Comparison of ENCODE assay signal across 14 mouse cellular contexts in the genomic region with DNA sequence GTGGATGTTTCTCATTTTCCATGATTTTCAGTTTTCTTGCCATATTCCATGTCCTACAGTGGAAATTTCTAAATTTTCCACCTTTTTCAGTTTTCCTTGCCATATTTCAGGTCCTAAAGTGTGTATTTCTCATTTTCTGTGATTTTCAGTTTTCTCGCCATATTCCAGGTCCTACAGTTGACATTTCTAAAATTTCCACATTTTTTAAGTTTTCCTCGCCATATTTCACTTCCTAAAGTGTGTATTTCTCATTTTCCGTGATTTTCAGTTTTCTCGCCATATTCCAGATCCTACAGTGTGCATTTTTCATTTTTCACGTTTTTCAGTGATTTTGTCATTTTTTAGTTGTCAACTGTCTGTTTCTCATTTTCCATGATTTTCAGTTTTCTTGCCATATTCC. TPM values are rescaled to one million over a fixed set of nuclear protein-coding genes. Genes with fewer than 3 reads are reported as not detected.
DNase-seq lines count a peak whose midpoint lies in the region; ATAC-seq and TF ChIP-seq lines count a peak whose summit lies in the region.
"Not testable (repeated sequence)": the region's sequence is repeated elsewhere in the genome, so short reads cannot be mapped to it uniquely, and the experiment has no call there.
"Had no signal": no experiment of that assay in that cellular context is flagged by ENCODE, and none has a peak within 500 bp of the region (broad histone marks: within the 10 kb centered on the region; RNA-seq: fewer than 3 reads in every experiment).

No protein-coding gene starts in this region.

- H3K36me3 ChIP-seq in forebrain, embryonic 13.5 days (ENCODE audit: poor library complexity, severe bottlenecking); heart, embryonic 15.5 days; hindbrain, postnatal 0 days (ENCODE audit: insufficient read depth, low read length); limb, embryonic 13.5 days: not testable (repeated sequence)

- not testable (repeated sequence) for H3K9me3 ChIP-seq in forebrain, embryonic 13.5 days (replicated peaks); heart, embryonic 15.5 days (replicated peaks); hindbrain, postnatal 0 days (ENCODE audit: low read length); limb, embryonic 13.5 days

- H3K4me3 ChIP-seq in forebrain, embryonic 13.5 days; heart, embryonic 15.5 days; hindbrain, postnatal 0 days (ENCODE audit: low read length); limb, embryonic 13.5 days: not testable (repeated sequence)

- ATAC-seq in common myeloid progenitor, adult 5-6 weeks (replicated peaks; ENCODE audit: low read depth, poor library complexity, severe bottlenecking): peak; percentile 23
- ATAC-seq in forebrain, embryonic 13.5 days: peak; percentile 35; the same call in 1 of the 2 replicates
- peak; percentile 50 for ATAC-seq in heart, embryonic 15.5 days (replicated peaks; ENCODE audit: insufficient number of reproducible peaks, insufficient read depth, low FRiP score, low read depth)
- ATAC-seq in hindbrain, postnatal 0 days: peak; percentile 62; the same call in 1 of the 2 replicates
- ATAC-seq in limb, embryonic 13.5 days (ENCODE audit: low FRiP score, low read depth): 0 out of 2 replicates have a peak, but pooled peaks have one; percentile 33
- peak; percentile 25 for ATAC-seq in megakaryocyte, adult 5-6 weeks (ENCODE audit: poor library complexity, severe bottlenecking)
- peak; percentile 25 for ATAC-seq in monocyte, adult 5-6 weeks (replicated peaks; ENCODE audit: insufficient number of reproducible peaks, low FRiP score, low TSS enrichment, poor library complexity, severe bottlenecking)

- H3K9ac ChIP-seq in forebrain, embryonic 13.5 days; heart, embryonic 15.5 days; hindbrain, postnatal 0 days (replicated peaks; ENCODE audit: low read length); limb, embryonic 13.5 days: not testable (repeated sequence)

- TF ChIP-seq CTCF in hindbrain, postnatal 0 days (IDR thresholded peaks at IDR 0.05; ENCODE audit: low read depth): not testable (repeated sequence)

- H3K4me2 ChIP-seq in forebrain, embryonic 13.5 days; heart, embryonic 15.5 days; hindbrain, postnatal 0 days (ENCODE audit: low read depth, low read length); limb, embryonic 13.5 days (replicated peaks): not testable (repeated sequence)

- no CpG with 5 or more reads among the region's 5 CpGs for WGBS in forebrain, embryonic 13.5 days
- no CpG with 5 or more reads among the region's 5 CpGs for WGBS in heart, embryonic 15.5 days
- WGBS in hindbrain, postnatal 0 days: no CpG with 5 or more reads among the region's 5 CpGs
- WGBS in limb, embryonic 13.5 days: no CpG with 5 or more reads among the region's 5 CpGs

- H3K4me1 ChIP-seq in forebrain, embryonic 13.5 days; heart, embryonic 15.5 days (replicated peaks); hindbrain, postnatal 0 days (ENCODE audit: insufficient read depth, low read length); limb, embryonic 13.5 days: not testable (repeated sequence)

- H3K27ac ChIP-seq in forebrain, embryonic 13.5 days; heart, embryonic 15.5 days; hindbrain, postnatal 0 days; limb, embryonic 13.5 days: not testable (repeated sequence)

- DNase-seq in hindbrain, postnatal 0 days (ENCODE audit: low spot score): not testable (repeated sequence)

- not testable (repeated sequence) for H3K27me3 ChIP-seq in forebrain, embryonic 13.5 days; heart, embryonic 15.5 days; hindbrain, postnatal 0 days (ENCODE audit: insufficient read depth, low read length); limb, embryonic 13.5 days

RNA-seq across cellular contexts. Expression of a gene that starts 3.6 kb away (rescaled TPM):
- not detected in 2 replicates for total RNA-seq in common myeloid progenitor, adult 5-6 weeks (2017)
- 0.30 TPM in 1 of 2 replicates, not detected in the other for polyA plus RNA-seq in forebrain, embryonic 13.5 days (2015; fragmentation: Nextera tagmentation; extraction: Ambion mirVana)
- not detected in 2 replicates for polyA plus RNA-seq in heart, embryonic 15.5 days (2015; fragmentation: Nextera tagmentation; extraction: Ambion mirVana)
- not detected in 2 replicates for total RNA-seq in hindbrain, postnatal 0 days (2014; rRNA removed)
- 0.35 TPM in 1 of 2 replicates, not detected in the other for polyA plus RNA-seq in hindbrain, postnatal 0 days (2015; fragmentation: Nextera tagmentation; extraction: Ambion mirVana)
- 0.31 TPM in 1 of 2 replicates, not detected in the other for polyA plus RNA-seq in limb, embryonic 13.5 days (2015; fragmentation: Nextera tagmentation; extraction: Ambion mirVana)
- 0.60 TPM in 1 of 2 replicates, not detected in the other for total RNA-seq in megakaryocyte, adult 5-6 weeks (2015)
- not detected in 2 replicates for total RNA-seq in megakaryocyte, adult 5-6 weeks (2017)
- 2.2 to 13.2 TPM (median 2.9 TPM) in 3 replicates for total RNA-seq in monocyte, adult 5-6 weeks (2017)
- total RNA-seq: gastrocnemius, postnatal 10 days; left cerebral cortex, postnatal 25 days had no signal
- polyA plus RNA-seq: forebrain, embryonic 16.5 days; lung, adult 2 months had no signal

RNA-seq across cellular contexts. Expression of a gene that starts 6.1 kb away (rescaled TPM):
- total RNA-seq in common myeloid progenitor, adult 5-6 weeks (2017): not detected in 2 replicates
- polyA plus RNA-seq in forebrain, embryonic 13.5 days (2015; fragmentation: Nextera tagmentation; extraction: Ambion mirVana): not detected in 2 replicates
- polyA plus RNA-seq in heart, embryonic 15.5 days (2015; fragmentation: Nextera tagmentation; extraction: Ambion mirVana): 0.23 TPM in 1 of 2 replicates, not detected in the other
- not detected in 2 replicates for total RNA-seq in hindbrain, postnatal 0 days (2014; rRNA removed)
- polyA plus RNA-seq in hindbrain, postnatal 0 days (2015; fragmentation: Nextera tagmentation; extraction: Ambion mirVana): not detected in 2 replicates
- polyA plus RNA-seq in limb, embryonic 13.5 days (2015; fragmentation: Nextera tagmentation; extraction: Ambion mirVana): not detected in 2 replicates
- total RNA-seq in megakaryocyte, adult 5-6 weeks (2015): 1.4 TPM in 1 of 2 replicates, not detected in the other
- total RNA-seq in megakaryocyte, adult 5-6 weeks (2017): not detected in 2 replicates
- 8.3 to 8.9 TPM in 2 of 3 replicates, not detected in the other for total RNA-seq in monocyte, adult 5-6 weeks (2017)
- total RNA-seq: adrenal gland, postnatal 10 days; gastrocnemius, postnatal 10 days; layer of hippocampus, postnatal 14 days; left cerebral cortex, postnatal 25 days had no signal
- polyA plus RNA-seq: forebrain, embryonic 16.5 days; inflammation-experienced regulatory T-cells, adult 6 months; lung, adult 2 months had no signal

RNA-seq across cellular contexts. Expression of a gene that starts 6.2 kb away (rescaled TPM):
- 0.69 TPM in 1 of 2 replicates, not detected in the other for total RNA-seq in common myeloid progenitor, adult 5-6 weeks (2017)
- polyA plus RNA-seq in forebrain, embryonic 13.5 days (2015; fragmentation: Nextera tagmentation; extraction: Ambion mirVana): not detected in 2 replicates
- polyA plus RNA-seq in heart, embryonic 15.5 days (2015; fragmentation: Nextera tagmentation; extraction: Ambion mirVana): not detected in 2 replicates
- total RNA-seq in hindbrain, postnatal 0 days (2014; rRNA removed): not detected in 2 replicates
- polyA plus RNA-seq in hindbrain, postnatal 0 days (2015; fragmentation: Nextera tagmentation; extraction: Ambion mirVana): 0.28 TPM in 1 of 2 replicates, not detected in the other
- not detected in 2 replicates for polyA plus RNA-seq in limb, embryonic 13.5 days (2015; fragmentation: Nextera tagmentation; extraction: Ambion mirVana)
- total RNA-seq in megakaryocyte, adult 5-6 weeks (2015): 0.38 TPM in 1 of 2 replicates, not detected in the other
- total RNA-seq in megakaryocyte, adult 5-6 weeks (2017): not detected in 2 replicates
- 3.6 to 13.9 TPM (median 4.9 TPM) in 3 replicates for total RNA-seq in monocyte, adult 5-6 weeks (2017)
- total RNA-seq: gastrocnemius, postnatal 10 days; layer of hippocampus, postnatal 14 days; left cerebral cortex, postnatal 25 days had no signal
- polyA plus RNA-seq: forebrain, embryonic 16.5 days; lung, adult 2 months had no signal

RNA-seq across cellular contexts. Expression of a gene that starts 7.9 kb away (rescaled TPM):
- total RNA-seq in common myeloid progenitor, adult 5-6 weeks (2017): not detected in 2 replicates
- 0.72 TPM in 1 of 2 replicates, not detected in the other for polyA plus RNA-seq in forebrain, embryonic 13.5 days (2015; fragmentation: Nextera tagmentation; extraction: Ambion mirVana)
- polyA plus RNA-seq in heart, embryonic 15.5 days (2015; fragmentation: Nextera tagmentation; extraction: Ambion mirVana): 0.19 and 0.34 TPM in 2 replicates
- total RNA-seq in hindbrain, postnatal 0 days (2014; rRNA removed): 0.83 TPM in 1 of 2 replicates, not detected in the other
- 0.38 TPM in 1 of 2 replicates, not detected in the other for polyA plus RNA-seq in hindbrain, postnatal 0 days (2015; fragmentation: Nextera tagmentation; extraction: Ambion mirVana)
- polyA plus RNA-seq in limb, embryonic 13.5 days (2015; fragmentation: Nextera tagmentation; extraction: Ambion mirVana): not detected in 2 replicates
- total RNA-seq in megakaryocyte, adult 5-6 weeks (2015): 2.0 TPM in 1 of 2 replicates, not detected in the other
- total RNA-seq in megakaryocyte, adult 5-6 weeks (2017): not detected in 2 replicates
- 12.8 to 35.6 TPM (median 16.9 TPM) in 3 replicates for total RNA-seq in monocyte, adult 5-6 weeks (2017)
- total RNA-seq: left cerebral cortex, postnatal 25 days had no signal
- polyA plus RNA-seq: forebrain, embryonic 16.5 days; lung, adult 2 months had no signal

RNA-seq across cellular contexts. Expression of a gene that starts 8.6 kb away (rescaled TPM):
- total RNA-seq in common myeloid progenitor, adult 5-6 weeks (2017): 0.58 TPM in 1 of 2 replicates, not detected in the other
- not detected in 2 replicates for polyA plus RNA-seq in forebrain, embryonic 13.5 days (2015; fragmentation: Nextera tagmentation; extraction: Ambion mirVana)
- not detected in 2 replicates for polyA plus RNA-seq in heart, embryonic 15.5 days (2015; fragmentation: Nextera tagmentation; extraction: Ambion mirVana)
- not detected in 2 replicates for total RNA-seq in hindbrain, postnatal 0 days (2014; rRNA removed)
- not detected in 2 replicates for polyA plus RNA-seq in hindbrain, postnatal 0 days (2015; fragmentation: Nextera tagmentation; extraction: Ambion mirVana)
- not detected in 2 replicates for polyA plus RNA-seq in limb, embryonic 13.5 days (2015; fragmentation: Nextera tagmentation; extraction: Ambion mirVana)
- 0.36 TPM in 1 of 2 replicates, not detected in the other for total RNA-seq in megakaryocyte, adult 5-6 weeks (2015)
- total RNA-seq in megakaryocyte, adult 5-6 weeks (2017): not detected in 2 replicates
- total RNA-seq in monocyte, adult 5-6 weeks (2017): 1.5 to 1.6 TPM in 2 of 3 replicates, not detected in the other
- total RNA-seq: adrenal gland, postnatal 10 days; gastrocnemius, postnatal 10 days; layer of hippocampus, postnatal 14 days; left cerebral cortex, postnatal 25 days had no signal
- polyA plus RNA-seq: forebrain, embryonic 16.5 days; lung, adult 2 months had no signal
